Mouse (Mus musculus): ENCODE measurements at regions not wholly inside any gene's neighbourhood (a gene's known extent, or its start where the extent isn't known, plus 50 kb on each side); places are given as distances from the start of the nearest gene placed in this dataset.
A peak's percentile ranks its signal among the peaks of the same experiment; 100 is the strongest.

GRCm38 (mm10) chr11:22613500-22613899, 101.6 kb downstream of the Tmem17 start:
- no peaks in the 10 kb centered on the region for H3K36me3 ChIP-seq (ENCODE audit: control insufficient read depth, insufficient read depth, low read length)
- no peak overlapping the region for H3K27ac ChIP-seq (ENCODE audit: insufficient read depth, low read length)
- TF ChIP-seq CTCF (IDR thresholded peaks at IDR 0.05; ENCODE audit: extremely low read depth, insufficient read depth, insufficient read length, insufficient replicate concordance) = no peak
- H3K4me3 ChIP-seq (ENCODE audit: extremely low read depth, insufficient read depth, insufficient read length) = no peak overlapping the region
- H3K27me3 ChIP-seq (ENCODE audit: control insufficient read depth, insufficient read depth, low read length) = no peaks in the 10 kb centered on the region
- DNase-seq (ENCODE audit: low read depth in 1 of 2, low spot score in 2 of 2) = no peak
- WGBS = 88% methylated on average over 2 of the region's 2 CpGs
- H3K4me1 ChIP-seq (ENCODE audit: control insufficient read depth, insufficient read depth, insufficient read length) = no peaks in the 10 kb centered on the region

- 0 out of 2 replicates have a peak overlapping the region, but pooled peaks have one; percentile 6 for H3K27ac ChIP-seq (ENCODE audit: insufficient read depth, low read length)
- no peaks in the 10 kb centered on the region for H3K27me3 ChIP-seq (ENCODE audit: control insufficient read depth, insufficient read depth, low read length)
- H3K36me3 ChIP-seq (ENCODE audit: control insufficient read depth, insufficient read depth, low read length) = no peaks in the 10 kb centered on the region
- no peaks in the 10 kb centered on the region for H3K4me1 ChIP-seq (ENCODE audit: control insufficient read depth, insufficient read depth, insufficient read length)
- TF ChIP-seq CTCF (IDR thresholded peaks at IDR 0.05; ENCODE audit: extremely low read depth, insufficient read depth, insufficient read length, insufficient replicate concordance) (peak; percentile 99), POLR2A (IDR thresholded peaks at IDR 0.05; ENCODE audit: low read depth, low read length) (no peak)
- H3K4me3 ChIP-seq (ENCODE audit: extremely low read depth, insufficient read depth, insufficient read length) = peak overlapping the region; percentile 25; the same call in 1 of the 2 replicates
- peak; percentile 19 to 75 for DNase-seq (ENCODE audit: low read depth in 1 of 2, low spot score in 2 of 2)
- WGBS = 10% methylated on average over 21 of the region's 21 CpGs
These were observed 105.5 kb downstream of the Tmem17 start for GRCm38 (mm10) chr11:22617204-22617874.

GRCm38 (mm10) chr11:22620912-22621705, 109.2 kb downstream of the Tmem17 start:
- Histone ChIP-seq H3K27me3 (ENCODE audit: control insufficient read depth, insufficient read depth, low read length) (no peaks in the 10 kb centered on the region), H3K4me1 (ENCODE audit: control insufficient read depth, insufficient read depth, insufficient read length) (no peaks in the 10 kb centered on the region), H3K27ac (ENCODE audit: insufficient read depth, low read length) (no peak overlapping the region), H3K4me3 (ENCODE audit: extremely low read depth, insufficient read depth, insufficient read length) (no peak overlapping the region), H3K36me3 (ENCODE audit: control insufficient read depth, insufficient read depth, low read length) (no peaks in the 10 kb centered on the region)
- TF ChIP-seq CTCF (IDR thresholded peaks at IDR 0.05; ENCODE audit: extremely low read depth, insufficient read depth, insufficient read length, insufficient replicate concordance) = no peak
- TF ChIP-seq POLR2A (IDR thresholded peaks at IDR 0.05; ENCODE audit: low read depth, low read length) = no peak
- 86% methylated on average over 8 of the region's 8 CpGs for WGBS
- DNase-seq (ENCODE audit: low read depth in 1 of 2, low spot score in 2 of 2) = no peak

- Histone ChIP-seq H3K27me3 (ENCODE audit: control insufficient read depth, insufficient read depth, low read length) (no peaks in the 10 kb centered on the region), H3K4me3 (ENCODE audit: extremely low read depth, insufficient read depth, insufficient read length) (no peak overlapping the region), H3K4me1 (ENCODE audit: control insufficient read depth, insufficient read depth, insufficient read length) (no peaks in the 10 kb centered on the region), H3K36me3 (ENCODE audit: control insufficient read depth, insufficient read depth, low read length) (no peaks in the 10 kb centered on the region), H3K27ac (ENCODE audit: insufficient read depth, low read length) (no peak overlapping the region)
- WGBS = 93% methylated on average over 6 of the region's 6 CpGs
- DNase-seq (ENCODE audit: low read depth in 1 of 2, low spot score in 2 of 2) = no peak
- TF ChIP-seq POLR2A (IDR thresholded peaks at IDR 0.05; ENCODE audit: low read depth, low read length) = no peak
- no peak for TF ChIP-seq CTCF (IDR thresholded peaks at IDR 0.05; ENCODE audit: extremely low read depth, insufficient read depth, insufficient read length, insufficient replicate concordance)
These were observed 110.0 kb downstream of the Tmem17 start for GRCm38 (mm10) chr11:22621868-22622267.

GRCm38 (mm10) chr11:22622496-22622997, 110.7 kb downstream of the Tmem17 start:
- DNase-seq (ENCODE audit: low read depth in 1 of 2, low spot score in 2 of 2) = no peak
- no peak overlapping the region for H3K27ac ChIP-seq (ENCODE audit: insufficient read depth, low read length)
- no peaks in the 10 kb centered on the region for H3K36me3 ChIP-seq (ENCODE audit: control insufficient read depth, insufficient read depth, low read length)
- no peaks in the 10 kb centered on the region for H3K27me3 ChIP-seq (ENCODE audit: control insufficient read depth, insufficient read depth, low read length)
- TF ChIP-seq CTCF (IDR thresholded peaks at IDR 0.05; ENCODE audit: extremely low read depth, insufficient read depth, insufficient read length, insufficient replicate concordance) (no peak), POLR2A (IDR thresholded peaks at IDR 0.05; ENCODE audit: low read depth, low read length) (no peak)
- 44% methylated on average over 8 of the region's 8 CpGs for WGBS
- no peaks in the 10 kb centered on the region for H3K4me1 ChIP-seq (ENCODE audit: control insufficient read depth, insufficient read depth, insufficient read length)
- H3K4me3 ChIP-seq (ENCODE audit: extremely low read depth, insufficient read depth, insufficient read length) = no peak overlapping the region

- Histone ChIP-seq H3K27ac (ENCODE audit: insufficient read depth, low read length) (no peak overlapping the region), H3K4me3 (ENCODE audit: extremely low read depth, insufficient read depth, insufficient read length) (no peak overlapping the region), H3K27me3 (ENCODE audit: control insufficient read depth, insufficient read depth, low read length) (no peaks in the 10 kb centered on the region), H3K4me1 (ENCODE audit: control insufficient read depth, insufficient read depth, insufficient read length) (no peaks in the 10 kb centered on the region; the same call in 1 of the 2 replicates), H3K36me3 (ENCODE audit: control insufficient read depth, insufficient read depth, low read length) (no peaks in the 10 kb centered on the region)
- no peak for DNase-seq (ENCODE audit: low read depth in 1 of 2, low spot score in 2 of 2)
- TF ChIP-seq POLR2A (IDR thresholded peaks at IDR 0.05; ENCODE audit: low read depth, low read length) (no peak), CTCF (IDR thresholded peaks at IDR 0.05; ENCODE audit: extremely low read depth, insufficient read depth, insufficient read length, insufficient replicate concordance) (no peak)
- 70% methylated on average over 1 of the region's 1 CpGs for WGBS
These were observed 114.5 kb downstream of the Tmem17 start for GRCm38 (mm10) chr11:22626407-22626806.

Data from spleen, adult 2 months (tissue).